Mouse (Mus musculus) layer of hippocampus, adult 6 months (tissue): ENCODE measurements around the gene Defb25. TPM values are rescaled to one million over a fixed set of nuclear protein-coding genes. Genes with fewer than 3 reads are reported as not detected.

Experiments used
- long read RNA-seq, 2 experiments: library from polyadenylated mRNA; unstranded; transcript quantifications; one replicate each; pipeline ENCODE4 v2.0.0; 2019 to 2020
- polyA plus RNA-seq: library from polyadenylated mRNA; unstranded; fragments of <200 nt; fragmentation: Nextera tagmentation; gene quantifications from 2 replicates; pipeline ENCODE4 v1.2.3, GENCODE M21; 2021

The Defb25 gene
- polyA plus RNA-seq = 1.4 TPM in 1 of 2 replicates, not detected in the other
- long read RNA-seq, experiment 1 = 0 reads
- long read RNA-seq, experiment 2 = 0 reads

DNA sequence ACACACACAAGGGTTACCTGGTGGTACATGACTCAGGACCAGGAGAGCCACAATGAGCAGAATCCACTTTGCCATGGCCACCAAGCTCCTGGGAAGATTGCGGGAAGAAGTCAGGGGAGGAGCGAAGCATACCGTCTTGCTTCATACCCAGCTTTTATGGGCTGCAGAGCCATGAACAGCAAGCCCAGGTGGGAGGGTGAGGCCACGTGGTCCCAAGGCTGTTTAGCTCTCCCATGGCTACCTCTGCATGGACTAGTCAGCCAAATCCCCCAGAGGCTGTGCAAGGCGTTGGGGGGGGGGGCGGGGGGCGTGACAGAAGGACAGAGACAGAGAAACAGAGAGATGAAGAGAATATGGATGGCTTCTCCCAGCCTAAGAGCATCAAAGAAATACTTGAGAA is at the start of gene Defb25:
Gene Defb25, minus strand, starts transcription at position 101 of the 400 bp plus-strand sequence.

GRCm38 (mm10) chr2:152669256-152669638 is 46.4 kb upstream of the Defb25 start, which contains the start of gene H13:
H13 (plus strand) TSS chr2:152669461.

DNA sequence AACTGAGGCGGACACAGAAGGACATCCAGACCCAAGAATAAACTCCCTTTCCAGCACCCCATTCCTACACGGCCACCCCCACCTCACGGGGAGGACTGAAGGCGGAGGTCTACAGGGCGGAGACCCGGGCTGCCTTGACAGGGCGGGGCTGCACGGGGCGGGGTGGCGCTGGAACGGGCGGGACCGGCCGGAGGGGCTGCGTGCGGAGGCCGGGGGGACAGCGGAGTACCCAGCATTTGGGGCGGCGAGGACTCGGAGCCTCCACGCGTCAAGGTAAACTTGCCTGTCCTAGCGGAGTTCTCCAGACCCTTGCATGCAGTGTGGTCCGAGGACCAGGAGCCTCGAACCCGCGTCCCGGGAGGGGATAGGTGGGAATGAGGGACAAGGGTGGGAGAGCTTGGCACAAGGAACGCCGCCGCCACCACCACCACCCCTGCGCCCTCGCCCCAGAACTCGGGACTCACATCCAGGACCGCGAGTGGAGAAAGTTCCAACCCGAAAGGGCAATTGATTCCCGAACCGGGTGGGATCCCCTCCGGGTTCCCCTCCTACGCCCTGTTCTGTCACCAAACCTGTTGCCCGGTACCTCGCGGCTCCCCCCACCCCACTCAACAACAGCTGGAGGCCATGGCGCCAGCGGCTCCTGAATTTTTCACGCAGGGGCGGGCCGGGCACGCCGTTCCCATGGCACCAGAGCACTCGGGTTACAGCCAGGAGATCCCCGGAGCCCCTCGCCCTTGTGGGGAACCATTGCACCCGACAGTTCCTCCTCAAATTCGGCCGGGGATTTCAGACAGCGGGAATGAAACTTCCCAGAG is 4.1 kb upstream of the Defb25 start, which contains the start of gene Rem1:
Gene Rem1, plus strand, starts transcription at position 178 of the 818 bp plus-strand sequence.

DNA sequence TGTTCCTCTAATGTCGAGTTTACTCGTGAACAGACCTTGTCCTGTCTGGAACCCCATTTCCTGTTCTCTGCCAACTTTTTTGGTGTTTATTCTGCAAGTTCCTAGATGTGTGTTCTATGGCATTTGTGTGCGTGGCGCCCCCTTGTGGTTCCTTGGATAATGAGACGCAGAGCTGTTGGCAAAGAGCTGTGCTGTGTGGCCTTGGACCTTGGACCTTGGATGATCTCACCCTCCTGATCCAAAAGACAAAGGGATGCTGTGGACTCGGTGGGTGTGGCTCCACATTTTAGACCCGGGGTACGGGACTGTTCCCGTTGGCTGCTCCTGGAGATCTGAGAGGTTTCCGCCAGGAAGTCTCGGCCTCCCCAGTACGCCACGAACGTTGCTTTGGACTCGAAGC is 18.8 kb downstream of the Defb25 start, which contains the start of gene Defb36:
Gene Defb36, plus strand, starts transcription at position 271 of the 400 bp plus-strand sequence.

DNA sequence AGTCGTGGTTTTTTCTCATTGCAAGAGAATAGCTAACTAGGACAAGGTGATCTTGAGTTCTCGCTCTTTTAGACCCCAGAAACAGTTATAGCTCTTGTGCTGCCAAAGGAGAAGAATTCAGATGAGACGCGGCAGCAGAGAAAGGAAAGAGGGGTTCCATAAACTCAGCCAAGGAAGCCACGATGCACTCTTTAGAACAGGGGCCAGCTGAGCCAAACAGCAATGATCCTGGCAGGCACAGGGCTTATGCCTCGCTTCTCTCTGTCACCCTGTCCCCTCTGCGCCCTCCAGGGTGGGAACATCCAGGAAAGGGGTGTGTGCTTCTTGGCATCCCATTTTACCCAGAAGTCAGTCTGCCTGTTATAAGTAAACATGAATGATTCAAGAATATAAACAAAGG is 23.6 kb downstream of the Defb25 start, which contains the start of gene Defb45:
Gene Defb45, minus strand, starts transcription at position 101 of the 400 bp plus-strand sequence.

GRCm38 (mm10) chr2:152580107-152580506 is 42.7 kb downstream of the Defb25 start, which contains the start of gene Defb19:
Defb19 (minus strand) TSS chr2:152580312.

Other genes with a start within 250 kb of the Defb25 start
- 100 and 142 TPM in 2 replicates for gene Nrsn2, start 246.4 kb downstream of the Defb25 start, polyA plus RNA-seq
- 0.72 and 1.0 TPM in 2 replicates for gene Sox12, start 225.0 kb downstream of the Defb25 start, polyA plus RNA-seq
- gene Zcchc3, start 208.0 kb downstream of the Defb25 start, polyA plus RNA-seq = 7.0 and 8.2 TPM in 2 replicates
- 3.3 and 5.2 TPM in 2 replicates for gene 6820408C15Rik, start 207.5 kb downstream of the Defb25 start, polyA plus RNA-seq
- gene Defb23, start 158.4 kb downstream of the Defb25 start, polyA plus RNA-seq = not detected in 2 replicates
- not detected in 2 replicates for gene Defb20, start 146.0 kb downstream of the Defb25 start, polyA plus RNA-seq
- gene Defb22, start 132.9 kb downstream of the Defb25 start, polyA plus RNA-seq = not detected in 2 replicates
- gene Defb26, start 111.4 kb downstream of the Defb25 start, polyA plus RNA-seq = not detected in 2 replicates
- not detected in 2 replicates for gene Defb28, start 104.8 kb downstream of the Defb25 start, polyA plus RNA-seq
- gene Defb29, start 83.0 kb downstream of the Defb25 start, polyA plus RNA-seq = not detected in 2 replicates
- gene Gm17416, start 53.7 kb downstream of the Defb25 start, polyA plus RNA-seq = not detected in 2 replicates
- gene Defb21, start 50.3 kb downstream of the Defb25 start, polyA plus RNA-seq = not detected in 2 replicates
- not detected in 2 replicates for gene Defb19, start 42.7 kb downstream of the Defb25 start, polyA plus RNA-seq
- not detected in 2 replicates for gene Defb45, start 23.7 kb downstream of the Defb25 start, polyA plus RNA-seq
- not detected in 2 replicates for gene Defb36, start 18.7 kb downstream of the Defb25 start, polyA plus RNA-seq
- gene Rem1, start 3.9 kb upstream of the Defb25 start, polyA plus RNA-seq = 0.35 and 0.44 TPM in 2 replicates
- gene H13, start 46.4 kb upstream of the Defb25 start, polyA plus RNA-seq = 74.3 and 79.3 TPM in 2 replicates
- gene Mcts2, start 64.0 kb upstream of the Defb25 start, polyA plus RNA-seq = 21.8 and 22.0 TPM in 2 replicates
- 15.1 and 16.2 TPM in 2 replicates for gene Id1, start 113.2 kb upstream of the Defb25 start, polyA plus RNA-seq
- gene Cox4i2, start 131.1 kb upstream of the Defb25 start, polyA plus RNA-seq = 2.6 and 3.0 TPM in 2 replicates
- gene Bcl2l1, start 208.7 kb upstream of the Defb25 start, polyA plus RNA-seq = 156 and 180 TPM in 2 replicates
- 0.50 and 0.72 TPM in 2 replicates for gene Tpx2, start 224.9 kb upstream of the Defb25 start, polyA plus RNA-seq